7 mouse cellular contexts compared by ENCODE assay signal in the genomic region with DNA sequence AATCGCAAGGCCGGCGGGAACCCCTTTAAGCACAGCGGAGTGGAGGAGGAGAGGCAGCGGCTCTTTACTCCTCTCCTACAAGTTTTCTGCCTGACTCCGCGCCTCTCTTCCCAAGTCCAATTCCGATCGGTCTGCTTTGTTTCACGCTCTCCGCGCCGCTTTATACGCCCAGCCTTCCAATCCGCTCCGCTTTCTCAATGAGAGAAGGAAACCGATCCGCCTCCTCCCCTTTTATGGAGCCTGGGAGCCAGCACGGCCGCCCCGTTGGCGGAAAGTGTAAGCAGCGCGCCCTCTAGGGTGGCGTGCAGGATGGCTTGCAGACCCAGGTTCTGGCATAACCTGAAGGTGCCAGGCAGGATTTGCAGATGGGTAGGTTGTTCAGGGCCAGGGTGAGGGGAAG. TPM values are rescaled to one million over a fixed set of nuclear protein-coding genes. Genes with fewer than 3 reads are reported as not detected.
DNase-seq lines count a peak whose midpoint lies in the region; ATAC-seq and TF ChIP-seq lines count a peak whose summit lies in the region.

TSS of gene Rnd3 (minus strand) at position 137 of the 400 bp plus-strand sequence.

- peak; percentile 97 for TF ChIP-seq POLR2A in bone marrow macrophage, adult 2 months (IDR thresholded peaks at IDR 0.05; ENCODE audit: borderline replicate concordance, low read depth, low read length)

- no peaks in the 10 kb centered on the region for H3K9me3 ChIP-seq in embryonic facial prominence, embryonic 14.5 days (ENCODE audit: control insufficient read depth, low read length)
- H3K9me3 ChIP-seq in kidney, embryonic 15.5 days (replicated peaks) = no peaks in the 10 kb centered on the region
- H3K9me3 ChIP-seq in limb, embryonic 15.5 days = no peaks in the 10 kb centered on the region
- no peaks in the 10 kb centered on the region for H3K9me3 ChIP-seq in midbrain, postnatal 0 days (ENCODE audit: low read length)

- peak within 1 kb of the TSS; percentile 3; the same call in 1 of the 2 replicates for H3K27ac ChIP-seq in bone marrow macrophage, adult 2 months (ENCODE audit: insufficient read depth, low read depth, low read length)
- H3K27ac ChIP-seq in embryonic facial prominence, embryonic 14.5 days (replicated peaks; ENCODE audit: low read depth, low read length) = peak within 1 kb of the TSS; percentile 93
- peak within 1 kb of the TSS; percentile 89 for H3K27ac ChIP-seq in kidney, embryonic 15.5 days
- peak within 1 kb of the TSS; percentile 95 for H3K27ac ChIP-seq in limb, embryonic 15.5 days
- peak within 1 kb of the TSS; percentile 87 for H3K27ac ChIP-seq in midbrain, postnatal 0 days (ENCODE audit: low read depth, low read length)

- ATAC-seq in embryonic facial prominence, embryonic 14.5 days (ENCODE audit: low read depth) = peak; percentile 89
- peak; percentile 72 for ATAC-seq in kidney, embryonic 15.5 days (replicated peaks; ENCODE audit: low FRiP score)
- ATAC-seq in limb, embryonic 15.5 days (ENCODE audit: insufficient number of reproducible peaks, low FRiP score, low TSS enrichment, low read depth) = peak; percentile 74
- peak; percentile 79 for ATAC-seq in midbrain, postnatal 0 days (ENCODE audit: low FRiP score)

- WGBS in embryonic facial prominence, embryonic 14.5 days = under 1% methylated on average over 25 of the region's 25 CpGs
- under 1% methylated on average over 25 of the region's 25 CpGs for WGBS in kidney, embryonic 15.5 days
- WGBS in limb, embryonic 15.5 days = under 1% methylated on average over 25 of the region's 25 CpGs
- under 1% methylated on average over 25 of the region's 25 CpGs for WGBS in midbrain, postnatal 0 days

- peaks cover 16% of the 10 kb centered on the region for H3K4me1 ChIP-seq in bone marrow macrophage, adult 2 months (ENCODE audit: control insufficient read depth, insufficient read depth, low read length)
- H3K4me1 ChIP-seq in embryonic facial prominence, embryonic 14.5 days (ENCODE audit: control insufficient read depth, insufficient read depth, low read length) = peaks cover 10% of the 10 kb centered on the region
- peaks cover 21% of the 10 kb centered on the region for H3K4me1 ChIP-seq in kidney, embryonic 15.5 days
- peaks cover 13% of the 10 kb centered on the region for H3K4me1 ChIP-seq in limb, embryonic 15.5 days
- H3K4me1 ChIP-seq in midbrain, postnatal 0 days (ENCODE audit: insufficient read depth, low read length) = no peaks in the 10 kb centered on the region

- TF ChIP-seq CTCF in bone marrow macrophage, adult 2 months (IDR thresholded peaks at IDR 0.05; ENCODE audit: low read depth, low read length) = peak; percentile 75
- peak; percentile 91 for TF ChIP-seq CTCF in midbrain, postnatal 0 days (IDR thresholded peaks at IDR 0.05)

- no peaks in the 10 kb centered on the region for H3K36me3 ChIP-seq in embryonic facial prominence, embryonic 14.5 days (ENCODE audit: control insufficient read depth, insufficient read depth, low read length)
- no peaks in the 10 kb centered on the region for H3K36me3 ChIP-seq in kidney, embryonic 15.5 days
- no peaks in the 10 kb centered on the region for H3K36me3 ChIP-seq in limb, embryonic 15.5 days
- H3K36me3 ChIP-seq in midbrain, postnatal 0 days (ENCODE audit: insufficient read depth, low read length) = no peaks in the 10 kb centered on the region

- H3K4me3 ChIP-seq in bone marrow macrophage, adult 2 months (ENCODE audit: insufficient read depth, low read length) = peak within 1 kb of the TSS; percentile 91
- H3K4me3 ChIP-seq in embryonic facial prominence, embryonic 14.5 days (ENCODE audit: low read depth, low read length) = peak within 1 kb of the TSS; percentile 97
- H3K4me3 ChIP-seq in kidney, embryonic 15.5 days (replicated peaks) = peak within 1 kb of the TSS; percentile 82
- peak within 1 kb of the TSS; percentile 90 for H3K4me3 ChIP-seq in limb, embryonic 15.5 days
- H3K4me3 ChIP-seq in midbrain, postnatal 0 days (ENCODE audit: low read depth, low read length) = peak within 1 kb of the TSS; percentile 87

- H3K9ac ChIP-seq in embryonic facial prominence, embryonic 14.5 days (ENCODE audit: low read depth, low read length) = peak within 1 kb of the TSS; percentile 97
- H3K9ac ChIP-seq in kidney, embryonic 15.5 days = peak within 1 kb of the TSS; percentile 75
- peak within 1 kb of the TSS; percentile 91 for H3K9ac ChIP-seq in limb, embryonic 15.5 days
- peak within 1 kb of the TSS; percentile 88 for H3K9ac ChIP-seq in midbrain, postnatal 0 days (replicated peaks; ENCODE audit: low read length, poor library complexity, severe bottlenecking)

- H3K4me2 ChIP-seq in embryonic facial prominence, embryonic 14.5 days (ENCODE audit: low read depth, low read length) = peak within 1 kb of the TSS; percentile 70
- H3K4me2 ChIP-seq in kidney, embryonic 15.5 days = peak within 1 kb of the TSS; percentile 78
- peak within 1 kb of the TSS; percentile 56 for H3K4me2 ChIP-seq in limb, embryonic 15.5 days
- peak within 1 kb of the TSS; percentile 73 for H3K4me2 ChIP-seq in midbrain, postnatal 0 days (ENCODE audit: low read depth, low read length, poor library complexity, severe bottlenecking)

- DNase-seq in embryonic facial prominence, embryonic 14.5 days (ENCODE audit: low spot score) = peak; percentile 99
- peak; percentile 95 to 96 for DNase-seq in heart, adult 9 months (ENCODE audit: low spot score in 2 of 2)
- DNase-seq in midbrain, postnatal 0 days (ENCODE audit: low spot score) = peak; percentile 98
- DNase-seq in spleen, postnatal 10 days (ENCODE audit: low spot score in 2 of 2) = peak; percentile 31 to 74

- no peaks in the 10 kb centered on the region for H3K27me3 ChIP-seq in embryonic facial prominence, embryonic 14.5 days (replicated peaks; ENCODE audit: control insufficient read depth, insufficient read depth, low read length)
- 0 out of 2 replicates have a peak, but pooled peaks cover 4% of the 10 kb centered on the region for H3K27me3 ChIP-seq in kidney, embryonic 15.5 days
- H3K27me3 ChIP-seq in limb, embryonic 15.5 days = no peaks in the 10 kb centered on the region
- no peaks in the 10 kb centered on the region for H3K27me3 ChIP-seq in midbrain, postnatal 0 days (ENCODE audit: insufficient read depth, low read length)

RNA-seq across cellular contexts. Expression of gene Rnd3, which starts in this region (rescaled TPM):
- 48.5 and 53.1 TPM in 2 replicates for polyA plus RNA-seq in bone marrow macrophage, adult 2 months (2012; ENCODE audit: insufficient read depth, insufficient read length, missing spikeins)
- 99.7 and 116 TPM in 2 replicates for polyA plus RNA-seq in embryonic facial prominence, embryonic 14.5 days (2014; fragmentation: Nextera tagmentation; extraction: Ambion mirVana)
- polyA plus RNA-seq in kidney, embryonic 15.5 days (2015; fragmentation: Nextera tagmentation; extraction: Ambion mirVana) = 41.6 and 43.5 TPM in 2 replicates
- polyA plus RNA-seq in limb, embryonic 15.5 days (2015; fragmentation: Nextera tagmentation; extraction: Ambion mirVana) = 137 and 139 TPM in 2 replicates
- 70.4 and 73.9 TPM in 2 replicates for total RNA-seq in midbrain, postnatal 0 days (2014; rRNA removed)
- polyA plus RNA-seq in midbrain, postnatal 0 days (2015; fragmentation: Nextera tagmentation; extraction: Ambion mirVana) = 81.1 and 88.9 TPM in 2 replicates

Comparison
In these comparisons a context has a peak if more than half of its experiments do, and no peak if none do; other contexts are left out.
1. Peak in every context shown above with its lines: DNase-seq, ATAC-seq, H3K4me3 ChIP-seq and H3K27ac ChIP-seq.
2. H3K27ac ChIP-seq: peak in every context shown above with its lines; median percentile 95 in limb, embryonic 15.5 days; 93 in embryonic facial prominence, embryonic 14.5 days; 89 in kidney, embryonic 15.5 days; 87 in midbrain, postnatal 0 days; 3 in bone marrow macrophage, adult 2 months.